Mouse (Mus musculus) ZHBTc4 (cell line): ENCODE results near the gene Spn.

Experiments
- DNase-seq: peaks from one replicate; pipeline ENCODE4 v3.0.0-alpha.2; 2011; ENCODE audit warnings: low read depth, low spot score

Gene Spn

GRCm38 (mm10) chr7:127140623-127141404, 3.2 kb upstream of the Spn start:
- DNase-seq, result no peak

DNA sequence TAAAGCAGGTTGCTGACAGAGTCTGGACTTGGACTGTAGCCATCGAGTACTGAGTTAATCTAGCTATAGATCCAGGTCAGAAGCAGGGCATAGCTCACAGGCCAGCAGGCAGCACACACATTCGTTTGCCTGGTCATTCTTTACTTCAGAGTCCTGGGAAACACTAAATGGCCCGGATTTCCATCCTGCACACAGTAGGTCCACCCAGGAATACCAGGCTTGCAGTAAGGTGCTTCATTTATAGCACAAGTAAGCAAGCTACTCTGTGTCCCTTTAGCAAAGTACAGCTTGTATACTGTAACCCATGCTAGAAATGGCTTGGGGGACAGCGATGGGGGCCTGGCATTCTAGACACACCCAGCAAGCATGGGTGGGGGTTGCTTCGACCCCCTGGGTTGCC, 1.9 kb upstream of the Spn start:
- DNase-seq, result no peak

- DNase-seq, result no peak
Measured at GRCm38 (mm10) chr7:127139100-127139499, 1.5 kb upstream of the Spn start.

GRCm38 (mm10) chr7:127136181-127137071, 1.2 kb downstream of the Spn start:
- DNase-seq, result no peak

DNA sequence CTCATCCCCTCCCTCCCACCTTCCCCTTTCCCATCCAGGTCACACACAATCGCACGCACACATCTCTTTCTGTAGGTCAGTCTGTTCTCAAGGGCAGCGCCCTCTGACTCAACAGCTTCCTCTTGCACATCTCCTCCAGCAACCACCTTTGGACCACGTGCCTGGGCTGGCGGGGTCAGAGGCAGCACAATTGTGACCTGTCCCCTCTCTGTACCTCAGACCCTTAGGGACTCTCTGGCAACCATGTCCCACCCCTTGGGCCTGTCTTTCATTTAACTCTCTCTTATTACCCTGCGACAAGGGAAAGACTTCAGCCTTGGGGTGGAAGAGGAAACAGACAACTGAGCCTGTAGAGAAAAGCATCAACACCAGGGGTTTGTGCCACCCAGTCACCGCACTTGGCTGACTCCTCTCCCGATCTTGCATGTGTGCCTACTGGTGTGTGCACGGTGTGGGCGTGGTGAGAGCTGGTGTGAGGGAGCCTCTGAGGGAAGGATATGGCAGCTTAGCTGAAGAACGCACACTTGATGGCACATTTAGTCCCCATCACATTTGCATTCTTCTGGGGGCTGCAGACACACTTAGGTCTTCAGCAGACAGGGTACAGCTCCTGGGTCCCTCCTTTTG, 2.7 kb downstream of the Spn start:
- DNase-seq, result no peak

DNA sequence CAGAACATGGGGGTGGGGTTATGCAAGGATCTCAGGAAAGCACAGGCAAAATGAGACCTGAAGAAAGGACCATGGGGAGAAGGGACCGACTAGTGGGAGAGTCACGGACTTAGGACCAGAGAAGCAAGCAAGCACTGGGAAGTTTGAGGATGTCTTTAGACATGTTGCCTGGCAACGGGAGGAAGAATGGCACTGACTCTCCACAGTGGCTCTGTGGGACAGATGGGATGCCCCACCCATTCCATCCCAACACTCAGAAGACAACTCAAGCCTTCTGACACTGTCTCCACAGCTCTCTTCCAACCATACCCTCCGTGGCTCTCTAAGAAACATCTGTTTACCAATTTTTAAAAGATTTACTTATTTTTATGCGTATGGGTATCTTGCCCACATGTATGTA, 4.5 kb downstream of the Spn start:
- DNase-seq, result no peak

DNA sequence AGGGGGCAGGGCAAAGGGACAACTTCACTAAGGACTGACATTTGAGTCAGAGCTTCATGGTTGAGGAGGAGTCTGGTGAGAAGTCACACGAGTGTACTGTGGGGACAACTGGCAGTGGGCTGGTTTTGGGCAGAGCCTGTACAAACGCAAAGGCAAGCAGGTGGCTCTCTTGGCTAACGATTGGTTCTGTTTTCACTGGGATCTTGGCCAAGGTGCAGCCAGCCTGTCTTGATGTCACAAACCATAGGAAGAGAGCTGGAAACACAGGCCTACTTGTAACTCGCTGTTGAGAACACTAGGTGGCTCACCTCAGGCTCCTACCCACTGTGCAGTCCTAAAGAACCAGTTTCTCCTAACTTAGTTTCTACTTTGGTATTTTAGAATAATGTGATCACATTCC, 8.0 kb downstream of the Spn start:
- DNase-seq, result peak; percentile 75

- DNase-seq, result peak; percentile 48
Measured at GRCm38 (mm10) chr7:127121911-127122270, 15.7 kb downstream of the Spn start, which contains the start of gene Qprt. Gene Qprt, minus strand, starts transcription at chr7:127122226.

DNA sequence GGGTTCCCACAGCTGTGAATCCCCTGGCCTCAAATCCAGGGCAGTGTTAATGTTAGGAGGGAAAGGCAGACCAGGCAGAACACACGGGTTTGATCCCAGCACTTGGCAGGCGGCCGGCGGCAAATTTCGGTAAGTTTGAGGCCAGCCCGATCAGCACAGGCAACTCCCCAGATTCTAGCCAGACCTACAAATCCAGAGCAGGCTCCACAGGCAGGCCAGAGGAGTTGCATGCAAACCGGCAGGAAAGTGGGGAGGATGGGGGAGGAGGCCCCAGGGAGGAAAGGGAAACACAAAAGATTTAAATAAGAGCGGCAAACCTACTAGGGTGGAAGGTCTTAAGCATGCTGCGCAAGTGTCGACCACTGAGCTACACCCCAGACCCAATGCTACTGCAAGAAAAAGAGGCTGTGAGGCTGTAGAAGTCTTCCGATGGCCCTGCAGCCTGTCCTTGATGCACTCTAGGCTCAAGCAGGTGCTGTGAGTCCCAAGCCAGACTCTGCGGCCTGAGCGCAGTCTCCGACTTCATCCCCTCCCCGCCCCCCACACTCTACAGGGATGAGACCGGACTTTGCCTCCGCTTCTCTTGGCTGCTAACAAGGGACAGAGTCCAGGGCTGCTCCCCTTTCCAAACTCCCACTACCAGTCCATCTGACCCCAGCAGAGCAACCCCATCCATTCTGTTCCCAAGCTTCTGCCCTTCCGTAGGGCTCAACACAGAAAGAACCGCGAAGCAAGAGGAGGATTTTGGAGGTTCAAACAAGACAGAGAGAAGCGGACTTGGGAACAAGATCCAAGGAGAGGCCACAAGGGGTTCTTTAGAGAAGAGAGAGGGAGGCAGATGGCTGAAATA, 16.3 kb downstream of the Spn start:
- DNase-seq, result peak; percentile 67

DNA sequence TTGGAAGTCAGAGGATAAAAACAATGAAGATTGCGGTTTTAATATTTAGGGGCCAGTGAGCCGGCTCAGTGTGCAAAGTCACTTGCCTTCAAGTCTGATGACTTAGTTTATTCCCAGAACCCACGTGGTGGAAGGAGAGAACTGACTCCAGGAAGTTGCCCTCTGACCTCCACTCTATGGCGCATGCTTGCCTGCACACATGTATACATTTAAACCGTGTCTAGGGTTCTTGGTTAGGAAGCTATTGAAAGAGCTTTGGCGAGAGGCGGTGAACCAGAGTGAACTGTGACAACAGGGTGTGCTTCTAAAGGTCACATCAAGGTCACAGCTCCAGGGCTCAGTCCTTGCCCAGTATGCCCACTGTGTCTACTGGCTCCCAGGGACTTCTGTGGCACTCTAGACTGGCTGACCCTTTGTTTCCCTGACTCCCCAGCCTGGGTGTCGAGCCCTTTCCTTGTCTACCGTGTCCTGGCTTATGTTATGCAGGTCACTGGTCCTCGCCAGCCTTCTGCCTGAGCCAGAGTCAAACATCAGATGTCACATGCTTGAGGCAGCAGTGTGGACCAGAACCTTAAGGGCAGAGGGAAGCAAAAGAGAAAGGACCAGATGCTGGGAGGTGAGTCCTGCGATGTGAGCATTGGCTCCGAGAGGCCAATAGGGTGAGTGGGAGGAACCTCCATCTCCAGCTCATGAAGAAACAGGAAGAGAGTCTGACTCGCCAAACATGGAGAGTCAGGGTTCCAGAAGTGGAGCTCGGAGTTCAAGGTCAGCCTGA, 18.8 kb downstream of the Spn start:
- DNase-seq, result no peak

DNA sequence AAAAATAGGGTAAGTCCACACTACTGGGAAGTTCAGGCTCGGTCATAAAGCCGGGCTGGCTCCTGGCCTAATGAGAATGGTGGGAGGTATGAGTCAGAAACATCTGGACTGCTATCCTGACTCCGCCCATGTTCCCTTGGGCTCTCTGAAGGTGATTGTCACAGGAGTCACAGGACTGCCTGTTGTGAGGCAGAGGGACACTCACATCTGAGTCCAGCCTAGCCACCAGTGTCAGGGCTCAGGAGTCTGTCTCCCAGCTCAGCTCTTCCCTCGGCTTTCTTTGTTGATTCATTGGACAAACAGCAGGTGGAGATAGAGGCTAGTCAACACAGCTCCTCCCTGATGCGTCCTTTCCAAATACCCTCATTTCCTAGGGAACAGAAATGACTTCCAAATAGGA, 19.7 kb downstream of the Spn start:
- DNase-seq, result peak; percentile 60

DNA sequence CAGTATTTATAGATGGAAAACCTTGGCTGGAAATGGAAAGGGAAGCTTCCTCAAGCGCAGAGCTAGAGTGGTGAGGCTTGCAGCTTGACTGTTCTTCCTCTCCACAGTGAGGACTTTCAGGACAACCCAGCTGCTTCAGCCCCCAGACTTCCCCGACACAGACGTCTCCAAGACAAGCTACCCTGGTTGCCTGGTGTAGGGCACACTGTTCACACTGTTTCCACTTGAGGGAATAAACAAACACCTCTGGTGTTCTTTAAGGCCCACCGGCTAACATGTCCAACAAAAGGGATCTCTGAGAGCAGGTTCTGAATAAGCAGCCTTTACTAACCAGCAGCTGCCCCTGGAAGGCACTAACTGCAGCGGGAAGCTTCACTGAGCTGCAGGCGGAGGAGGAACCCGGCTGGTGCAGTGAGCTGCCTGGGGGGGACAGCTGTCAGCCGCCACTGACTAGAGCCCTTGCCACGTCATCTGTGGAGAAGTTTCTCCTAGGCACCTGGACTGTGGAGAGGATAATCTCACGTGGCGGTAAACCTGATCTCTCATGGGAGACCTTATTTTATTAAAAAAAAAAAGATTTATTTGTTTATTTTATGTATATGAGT, 21.2 kb downstream of the Spn start:
- DNase-seq, result no peak

DNA sequence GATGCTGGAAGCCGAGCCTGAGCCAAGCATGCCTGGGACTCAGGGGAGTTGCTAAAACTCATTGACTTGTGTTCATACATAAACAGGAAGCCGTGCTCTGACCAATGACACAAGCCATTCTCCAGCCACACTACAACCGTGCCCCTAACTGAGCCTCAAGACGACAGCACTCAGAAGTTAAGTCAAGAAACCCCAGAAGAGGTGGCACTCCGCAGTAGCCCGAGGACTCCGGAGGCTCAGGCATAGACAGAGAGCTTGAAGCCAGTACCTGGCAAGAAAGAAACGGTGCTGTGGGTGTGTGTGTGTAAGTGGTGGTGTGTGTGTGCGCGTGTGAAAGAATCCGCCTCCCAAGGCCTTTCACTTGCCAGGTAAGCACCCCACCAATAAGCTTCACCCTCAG, 22.7 kb downstream of the Spn start:
- no peak for DNase-seq

- peak; percentile 49 for DNase-seq
Measured at GRCm38 (mm10) chr7:127113614-127114259, 23.9 kb downstream of the Spn start.

DNA sequence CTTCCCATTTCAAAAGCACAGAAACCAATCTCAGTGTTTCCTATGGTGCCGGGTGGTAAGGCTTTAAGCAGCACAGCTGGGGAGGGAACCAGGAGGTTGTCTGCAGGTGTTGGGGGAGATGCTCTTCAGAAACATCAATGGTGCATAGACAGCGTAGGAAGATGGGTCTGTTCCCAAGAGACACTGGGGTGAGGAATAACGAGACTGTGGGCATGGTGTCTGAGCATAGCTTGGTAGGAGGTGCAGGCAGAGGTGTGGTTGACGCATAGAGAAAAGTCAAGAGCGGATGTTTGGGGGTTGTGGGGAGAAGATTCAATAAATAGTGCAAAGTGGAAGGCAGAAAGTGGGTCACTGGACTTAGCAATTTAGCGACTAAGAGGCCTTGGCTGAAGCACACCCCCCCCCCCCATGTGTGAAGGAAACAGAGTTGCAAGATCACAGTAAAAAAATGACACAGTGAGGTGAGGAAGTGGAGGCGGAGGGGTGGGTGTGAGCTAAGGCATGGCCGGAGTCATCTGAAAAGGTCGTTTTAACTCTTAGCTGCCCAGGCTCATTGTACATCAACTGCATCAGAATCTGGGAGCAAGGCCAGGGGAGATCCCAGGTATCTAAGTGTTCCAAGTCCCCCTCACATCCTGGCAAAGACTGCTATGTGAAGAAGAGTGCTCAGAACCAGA, 24.6 kb downstream of the Spn start:
- no peak for DNase-seq

DNA sequence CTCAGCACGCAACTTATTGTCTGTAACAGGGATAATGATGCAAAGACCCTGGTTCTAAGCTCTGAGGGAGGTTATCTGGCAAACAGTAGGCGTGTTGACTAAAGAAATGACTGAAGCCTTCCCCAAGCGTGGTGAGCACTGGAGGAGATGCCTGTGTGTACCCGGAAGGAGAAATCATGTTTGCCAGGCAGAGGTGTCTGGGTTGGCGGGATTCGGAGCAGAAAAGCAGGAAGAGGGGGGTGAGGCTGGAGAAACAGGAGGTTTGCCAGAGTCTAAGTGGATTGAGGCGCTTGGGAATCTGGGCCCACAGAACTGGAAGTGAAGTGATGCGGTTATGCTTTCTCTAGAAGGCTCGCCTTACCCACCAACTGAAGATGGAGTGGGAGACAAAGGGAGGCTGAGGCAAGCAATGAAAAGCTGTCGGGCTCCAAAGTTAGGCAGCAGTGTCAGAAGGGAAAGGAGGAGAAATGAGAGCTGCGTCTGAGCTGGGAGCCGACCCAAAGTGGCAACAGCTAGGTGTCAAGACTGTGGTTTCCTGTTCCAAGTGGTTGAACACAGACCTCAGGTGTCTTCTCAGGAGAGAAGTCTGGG, 25.3 kb downstream of the Spn start:
- DNase-seq, result no peak

GRCm38 (mm10) chr7:127111461-127111860, 26.2 kb downstream of the Spn start:
- peak; percentile 94 for DNase-seq

DNA sequence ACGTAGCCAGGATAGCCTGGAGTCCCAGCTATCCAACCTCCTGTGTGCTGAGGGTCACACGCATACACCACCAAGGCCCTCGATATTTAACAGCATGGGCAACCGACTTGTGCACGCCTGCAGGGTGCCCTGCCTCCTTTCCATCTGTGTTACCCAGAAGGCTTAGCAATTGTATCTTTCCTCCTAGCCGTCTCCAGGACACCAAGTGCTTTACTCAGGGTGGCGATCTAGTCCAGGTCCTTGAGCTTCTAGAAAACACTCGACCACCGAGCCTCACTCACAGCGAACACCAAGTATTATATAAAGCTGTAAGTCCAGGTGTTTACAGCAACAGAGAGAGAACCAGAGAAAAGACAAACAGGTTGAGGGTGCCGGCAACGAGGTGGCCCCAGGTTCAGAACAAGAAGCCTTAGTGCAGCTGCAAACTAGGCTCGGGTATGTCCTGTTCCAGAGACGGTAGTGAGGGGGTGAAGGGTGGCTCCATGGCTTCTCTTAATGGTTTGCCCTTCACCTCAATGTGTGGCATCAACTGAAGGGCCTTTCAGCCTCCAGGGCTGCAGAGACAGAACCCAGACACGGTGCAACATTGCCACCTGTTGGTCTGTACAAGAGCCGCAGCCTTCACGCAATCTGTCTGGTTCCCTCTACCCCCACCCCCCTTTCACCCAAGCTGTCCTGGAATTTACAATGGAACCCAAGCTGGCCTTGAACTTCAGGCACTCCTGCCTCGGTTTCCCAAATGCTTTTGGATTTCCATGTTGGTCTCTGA, 27.2 kb downstream of the Spn start:
- peak; percentile 89 for DNase-seq
